Mouse (Mus musculus) right cerebral cortex, postnatal 36 days (tissue): ENCODE results near the gene Glrp1.

Experiments
- DNase-seq, 2 experiments: peaks; one replicate each; pipeline ENCODE4 v3.0.0; 2022; ENCODE audit warnings: low spot score in 2 of 2, mixed read lengths in 1 of 2

Glrp1 gene

DNA sequence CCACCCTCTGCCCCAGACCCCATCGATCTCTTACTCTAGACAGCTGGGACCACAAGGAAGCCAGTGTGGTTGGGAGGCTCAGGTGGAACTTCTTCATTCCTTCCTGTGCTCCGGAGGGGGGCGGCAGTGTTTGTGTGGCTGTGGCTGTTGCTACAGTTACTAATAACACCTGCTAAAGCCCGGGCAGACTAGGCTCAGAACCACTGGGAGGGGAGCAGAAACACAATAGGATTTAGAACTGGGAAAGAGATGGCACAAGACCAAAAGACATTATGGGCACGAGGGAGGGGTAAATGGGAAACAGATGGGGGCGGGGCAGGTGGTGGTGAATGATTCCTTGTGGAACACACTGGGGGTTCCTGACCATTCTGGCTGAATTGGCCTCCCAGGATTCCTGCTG lies 47.4 kb downstream of the Glrp1 start:
- DNase-seq, result no peak

DNA sequence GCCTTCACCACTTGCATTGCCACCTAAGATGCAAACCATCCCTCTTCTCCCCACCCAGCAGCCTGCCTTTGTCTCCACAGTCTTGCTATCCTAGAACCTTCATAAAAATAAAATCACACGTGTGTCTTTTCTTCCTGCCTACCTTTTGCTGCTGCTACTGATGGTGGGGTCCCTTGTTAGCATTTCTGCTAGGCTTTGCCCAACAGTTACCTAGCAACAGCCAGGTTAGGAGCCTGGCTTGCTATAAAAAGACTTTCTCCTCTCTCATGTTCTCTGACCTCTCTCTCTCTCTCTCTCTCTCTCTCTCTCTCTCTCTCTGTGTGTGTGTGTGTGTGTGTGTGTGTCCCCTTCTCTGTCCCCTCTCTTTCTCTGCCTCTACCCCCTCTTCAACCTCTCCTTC lies 48.8 kb downstream of the Glrp1 start:
- DNase-seq, result no peak

DNA sequence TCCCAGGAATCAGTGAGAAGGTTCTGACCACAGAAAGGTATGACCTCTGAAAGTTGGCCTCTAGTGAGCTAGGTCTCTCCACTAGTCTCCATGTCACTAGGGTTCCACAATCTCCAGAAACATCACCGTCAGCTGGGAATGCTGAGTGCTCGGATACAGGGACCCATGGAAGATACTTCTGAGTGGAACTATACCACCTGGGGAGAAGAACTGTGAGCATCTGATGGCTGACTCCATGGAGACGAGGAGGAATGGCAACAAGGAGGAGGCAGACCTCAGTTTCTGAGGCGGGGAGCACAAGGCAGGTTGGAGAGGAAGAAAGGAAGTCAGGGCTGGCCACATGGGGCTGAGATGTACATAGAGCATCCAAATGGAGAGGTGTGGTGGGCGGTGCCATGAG lies 50.2 kb downstream of the Glrp1 start:
- no peak for DNase-seq

DNA sequence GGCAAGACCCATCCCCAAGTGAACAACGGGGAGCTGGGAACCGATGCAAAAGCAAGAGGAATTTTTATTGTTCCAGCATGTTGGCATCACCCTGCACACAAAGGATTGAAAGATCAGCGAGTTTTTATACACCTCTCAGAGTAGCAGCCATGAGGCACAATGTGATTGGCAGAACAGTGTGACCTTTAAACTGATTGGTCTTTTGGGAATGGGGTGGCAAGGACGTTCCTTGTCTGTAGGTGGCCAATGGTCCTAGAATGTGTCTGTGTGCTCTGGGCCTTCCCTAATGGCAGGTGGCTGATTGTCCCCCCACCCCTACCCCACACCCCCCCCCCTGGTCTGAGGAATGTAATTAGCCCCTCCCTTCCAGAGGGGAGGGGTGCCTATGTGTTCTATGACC lies 50.7 kb downstream of the Glrp1 start:
- no peak for DNase-seq

DNA sequence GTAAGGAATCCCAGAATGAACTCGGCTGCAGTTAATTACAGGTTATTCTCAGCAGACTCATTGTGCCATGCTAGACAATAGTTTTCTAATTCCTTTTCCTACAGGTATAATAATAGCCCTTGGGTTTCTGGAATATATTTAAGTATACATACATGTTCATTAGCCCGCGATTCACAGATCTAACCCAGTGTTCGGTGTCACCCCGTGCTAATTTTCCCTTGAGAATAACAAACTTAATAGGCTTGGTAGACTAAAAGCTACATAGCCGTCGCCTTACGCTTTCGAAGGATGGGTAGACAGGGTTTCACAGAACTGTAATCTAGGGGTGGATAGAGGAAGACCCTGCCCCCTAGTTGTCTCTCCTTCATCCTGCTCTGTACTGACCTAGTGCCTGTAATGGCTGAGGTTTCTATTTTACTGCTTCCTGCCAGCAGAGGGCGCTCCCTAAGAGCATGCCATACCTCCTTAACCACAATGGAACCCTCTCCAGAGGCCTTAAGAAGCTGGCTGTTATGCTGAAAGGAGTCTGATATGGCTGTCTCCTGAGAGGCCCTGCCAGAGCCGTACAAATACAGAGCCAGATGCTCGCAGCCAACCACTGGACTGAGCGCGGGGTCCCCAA lies 53.3 kb downstream of the Glrp1 start:
- peak; percentile 44 to 53 for DNase-seq

DNA sequence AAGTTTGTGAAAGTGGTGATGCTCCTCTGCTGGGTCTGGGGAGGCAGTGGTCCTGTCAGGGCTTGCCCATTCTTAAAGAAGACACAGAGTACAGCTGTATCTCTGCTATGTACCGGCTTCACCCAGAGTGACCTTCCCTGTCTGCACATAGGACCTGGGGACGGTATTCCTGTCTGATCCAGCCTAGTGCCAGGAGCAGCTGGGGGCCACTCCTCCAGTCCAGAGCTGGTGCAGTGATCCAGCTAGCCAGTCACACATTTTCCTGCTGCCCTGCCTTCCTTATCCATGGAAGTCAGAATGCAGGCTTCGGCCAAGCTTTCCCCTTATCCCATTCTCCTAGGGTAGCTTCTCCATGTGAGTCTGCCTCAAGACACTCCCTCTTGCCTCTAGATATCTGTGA lies 54.1 kb downstream of the Glrp1 start:
- no peak for DNase-seq

DNA sequence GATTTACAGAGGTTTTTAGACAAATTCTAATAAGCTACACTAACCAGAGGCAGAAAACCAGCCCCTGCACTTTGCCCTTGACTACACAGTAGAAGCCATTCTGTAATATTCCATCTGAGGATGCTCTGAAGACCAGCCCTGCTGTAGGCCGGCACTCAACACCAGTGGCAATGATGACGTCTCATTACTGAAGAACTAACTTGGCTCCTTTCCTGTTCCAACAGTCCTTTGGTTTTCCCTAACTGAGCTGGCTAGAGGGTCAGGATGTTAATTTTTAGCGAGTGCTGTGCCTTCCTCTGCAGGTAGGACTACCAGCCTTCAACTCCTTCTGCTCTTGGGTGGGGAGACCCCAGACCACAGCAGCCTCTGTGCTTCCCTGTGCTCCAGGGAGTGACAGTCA lies 55.2 kb downstream of the Glrp1 start:
- DNase-seq, result no peak

DNA sequence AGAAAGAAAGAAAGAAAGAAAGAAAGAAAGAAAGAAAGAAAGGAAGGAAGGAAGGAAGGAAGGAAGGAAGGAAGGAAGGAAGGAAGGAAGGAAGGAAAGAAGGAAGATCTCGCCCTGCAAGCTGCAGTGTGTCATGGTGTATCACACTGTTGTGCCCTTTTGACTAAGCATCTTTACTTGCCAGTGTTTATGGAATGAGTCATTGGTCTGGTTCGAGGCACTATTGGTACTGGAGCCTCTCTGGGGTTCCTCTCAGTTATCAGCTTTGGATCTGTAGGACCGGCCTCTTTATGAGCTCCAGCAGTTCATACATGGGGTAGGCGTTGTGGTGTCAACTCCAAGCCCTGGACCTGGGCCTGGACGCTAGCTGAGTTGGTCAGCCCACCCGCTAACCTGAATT lies 57.7 kb downstream of the Glrp1 start:
- DNase-seq, result no peak

DNA sequence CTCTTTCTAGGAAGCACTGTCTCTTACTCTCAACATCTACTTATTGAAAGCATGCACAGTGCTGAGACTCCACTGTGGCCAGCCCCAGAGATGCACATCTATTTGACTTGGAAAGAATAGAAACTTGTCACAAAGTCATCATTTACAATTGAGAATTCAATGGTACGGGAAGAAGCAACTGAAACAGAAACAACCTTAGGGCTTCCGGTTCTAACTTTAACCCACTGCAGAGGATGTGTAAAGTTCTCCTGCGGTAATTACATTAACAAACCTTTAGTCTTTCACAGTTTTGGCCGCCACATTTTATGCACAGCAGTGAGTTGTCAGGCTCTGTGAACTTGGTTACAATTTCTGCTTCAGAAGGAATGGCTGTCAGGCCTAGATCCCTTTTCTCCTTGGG lies 59.2 kb downstream of the Glrp1 start:
- DNase-seq, result no peak
